Mouse (Mus musculus): ENCODE data around the gene Megf11. TPM values are rescaled to one million over a fixed set of nuclear protein-coding genes. Genes with fewer than 3 reads are reported as not detected.
A peak's percentile ranks its signal among the peaks of the same experiment; 100 is the strongest.

The Megf11 gene
- total and polyA plus RNA-seq, 3 experiments = 0.08 to 0.93 TPM; not detected in 1

GRCm38 (mm10) chr9:64557846-64558530, 172.6 kb downstream of the Megf11 start:
- Histone ChIP-seq H3K9me3 (replicated peaks; ENCODE audit: insufficient read depth, low read length) (no peaks in the 10 kb centered on the region), H3K27me3 (ENCODE audit: control insufficient read depth in 1 of 2, insufficient read depth in 2 of 2, low read length in 2 of 2) (peaks cover 4 to 12% of the 10 kb centered on the region in 2 experiments; a peak in 3 of 4 replicates), H3K27ac (ENCODE audit: control insufficient read depth, low read depth, low read length) (no peak overlapping the region), H3K4me1 (ENCODE audit: control insufficient read depth in 1 of 2, insufficient read depth in 2 of 2, low read length in 2 of 2) (peaks cover 0 to 6% of the 10 kb centered on the region in 2 experiments; a peak in 1 of 4 replicates), H3K9ac (ENCODE audit: control insufficient read depth, low read depth, low read length, poor library complexity, severe bottlenecking) (no peak overlapping the region), H3K79me2 (ENCODE audit: control insufficient read depth, insufficient read depth, low read length, poor library complexity) (no peaks in the 10 kb centered on the region), H3K4me3 (ENCODE audit: control insufficient read depth in 1 of 2, insufficient read depth in 1 of 2, low read depth in 2 of 2, low read length in 2 of 2) (no peak overlapping the region), H3K36me3 (ENCODE audit: control insufficient read depth in 1 of 2, insufficient read depth in 2 of 2, low read length in 2 of 2) (no peaks in the 10 kb centered on the region)
- TF ChIP-seq NELFE (IDR thresholded peaks at IDR 0.05; ENCODE audit: low read depth, low read length) = no peak
- TF ChIP-seq RAD21 (IDR thresholded peaks at IDR 0.05; ENCODE audit: low read depth, low read length) = no peak
- TF ChIP-seq GATA1 (IDR thresholded peaks at IDR 0.05; ENCODE audit: low read depth, low read length) = no peak
- no peak for TF ChIP-seq SIN3A (IDR thresholded peaks at IDR 0.05; ENCODE audit: low read length)
- TF ChIP-seq NRF1 (IDR thresholded peaks at IDR 0.05; ENCODE audit: insufficient read depth, low read depth, low read length, poor library complexity, severe bottlenecking) = no peak
- no peak for TF ChIP-seq E2F4 (IDR thresholded peaks at IDR 0.05; ENCODE audit: borderline replicate concordance, low read depth, low read length)
- no peak for DNase-seq (ENCODE audit: low read depth, low spot score)

- Histone ChIP-seq H3K79me2 (ENCODE audit: control insufficient read depth, insufficient read depth, low read length, poor library complexity) (no peaks in the 10 kb centered on the region), H3K27me3 (ENCODE audit: control insufficient read depth in 1 of 2, insufficient read depth in 2 of 2, low read length in 2 of 2) (peaks cover 2% of the 10 kb centered on the region in 2 experiments; a peak in 2 of 4 replicates), H3K27ac (ENCODE audit: control insufficient read depth, low read depth, low read length) (no peak overlapping the region), H3K9me3 (replicated peaks; ENCODE audit: insufficient read depth, low read length) (no peaks in the 10 kb centered on the region), H3K4me1 (ENCODE audit: control insufficient read depth in 1 of 2, insufficient read depth in 2 of 2, low read length in 2 of 2) (peaks cover 0 to 11% of the 10 kb centered on the region in 2 experiments; a peak in 2 of 4 replicates), H3K9ac (ENCODE audit: control insufficient read depth, low read depth, low read length, poor library complexity, severe bottlenecking) (no peak overlapping the region), H3K36me3 (ENCODE audit: control insufficient read depth in 1 of 2, insufficient read depth in 2 of 2, low read length in 2 of 2) (no peaks in the 10 kb centered on the region), H3K4me3 (ENCODE audit: control insufficient read depth in 1 of 2, insufficient read depth in 1 of 2, low read depth in 2 of 2, low read length in 2 of 2) (no peak overlapping the region)
- TF ChIP-seq MEF2A (IDR thresholded peaks at IDR 0.05; ENCODE audit: extremely low read depth, insufficient replicate concordance, low read depth, low read length, poor library complexity, severe bottlenecking) = no peak
- no peak for TF ChIP-seq RCOR1 (IDR thresholded peaks at IDR 0.05; ENCODE audit: low read depth, low read length)
- TF ChIP-seq ZKSCAN1 (IDR thresholded peaks at IDR 0.05; ENCODE audit: low read depth, low read length) = no peak
- TF ChIP-seq MAX (IDR thresholded peaks at IDR 0.05; ENCODE audit: low read length) = 0 out of 2 replicates have a peak, but pooled peaks have one; percentile 32
- no peak for TF ChIP-seq KAT2A (conservative IDR thresholded peaks at IDR 0.05; ENCODE audit: low read depth, low read length)
- TF ChIP-seq TAL1 (IDR thresholded peaks at IDR 0.05; ENCODE audit: low read length) = no peak
- TF ChIP-seq MAZ (IDR thresholded peaks at IDR 0.05; ENCODE audit: low read depth, low read length) = no peak
- no peak for TF ChIP-seq ETS1 (IDR thresholded peaks at IDR 0.05; ENCODE audit: low read depth, low read length)
- TF ChIP-seq GATA1 (IDR thresholded peaks at IDR 0.05; ENCODE audit: low read depth, low read length) = no peak
- TF ChIP-seq MXI1 (IDR thresholded peaks at IDR 0.05; ENCODE audit: low read depth, low read length) = peak; percentile 43; the same call in 1 of the 2 replicates
- 0 out of 2 replicates have a peak, but pooled peaks have one; percentile 32 for TF ChIP-seq MYC (IDR thresholded peaks at IDR 0.05; ENCODE audit: low read depth, low read length)
- no peak for TF ChIP-seq MYB (IDR thresholded peaks at IDR 0.05; ENCODE audit: low read depth, low read length)
- peak; percentile 43 for DNase-seq (ENCODE audit: low read depth, low spot score)
Measured at GRCm38 (mm10) chr9:64564315-64564767, 178.9 kb downstream of the Megf11 start.
